Mouse (Mus musculus) ES-E14 (cell line): ENCODE results near the gene Ccdc88c. TPM values are rescaled to one million over a fixed set of nuclear protein-coding genes. Genes with fewer than 3 reads are reported as not detected.

Source experiments
- DNase-seq: peaks from one replicate; pipeline ENCODE4 v3.0.0-alpha.2; 2013; ENCODE audit warnings: low read depth, low spot score
- H3K27ac ChIP-seq: 2 replicates; pipeline ENCODE4 v1.5.1; 2012; ENCODE audit warnings: low read depth, mild to moderate bottlenecking, low read length, moderate library complexity, mixed read lengths; ENCODE audit not compliant: poor library complexity, insufficient read depth, severe bottlenecking
- H3K36me3 ChIP-seq: 2 replicates; pipeline ENCODE4 v1.6.1; 2012; ENCODE audit warnings: mild to moderate bottlenecking, low read length, moderate library complexity, mixed read lengths; ENCODE audit not compliant: control insufficient read depth, poor library complexity, insufficient read depth, severe bottlenecking
- H3K4me1 ChIP-seq, 2 experiments: fragments of 150-350 bp in 1 of 2; sonication (generic) in 1 of 2; 2 replicates each; pipeline ENCODE4 v1.6.1; 2012; ENCODE audit warnings: low read length in 2 of 2, mild to moderate bottlenecking in 1 of 2, mixed read lengths in 1 of 2; ENCODE audit not compliant: control insufficient read depth in 2 of 2, insufficient read depth in 2 of 2, poor library complexity in 1 of 2
- H3K4me3 ChIP-seq, 2 experiments: fragments of 150-350 bp in 1 of 2; sonication (generic) in 1 of 2; 2 replicates each; pipeline ENCODE4 v1.5.1; 2012; ENCODE audit warnings: low read length in 2 of 2, low read depth in 1 of 2, mild to moderate bottlenecking in 1 of 2, mixed read lengths in 1 of 2; ENCODE audit not compliant: insufficient read depth in 1 of 2, poor library complexity in 1 of 2, severe bottlenecking in 1 of 2
- H3K9ac ChIP-seq: 2 replicates; pipeline ENCODE4 v1.6.1; 2012; ENCODE audit warnings: low read depth, mild to moderate bottlenecking, low read length, mixed read lengths; ENCODE audit not compliant: poor library complexity, insufficient read depth, severe bottlenecking
- H3K9me3 ChIP-seq: fragments of 150-350 bp; sonication (generic); 2 replicates; pipeline ENCODE4 v1.6.1; 2012; ENCODE audit warnings: low read depth, mild to moderate bottlenecking, low read length; ENCODE audit not compliant: control insufficient read depth, insufficient read depth
- CHD2 ChIP-seq: IDR thresholded peaks from 2 replicates; pipeline ENCODE4 v1.6.1; 2014; ENCODE audit warnings: mild to moderate bottlenecking, low read depth, low read length, inconsistent platforms
- HCFC1 ChIP-seq: IDR thresholded peaks from 2 replicates; pipeline ENCODE4 v1.6.1; 2012; ENCODE audit warnings: low read length, inconsistent platforms, borderline replicate concordance; ENCODE audit not compliant: insufficient read depth
- MAFK ChIP-seq: IDR thresholded peaks from 2 replicates; pipeline ENCODE4 v1.6.1; 2014; ENCODE audit warnings: mild to moderate bottlenecking, low read depth, low read length, inconsistent platforms; ENCODE audit not compliant: insufficient read depth
- ZC3H11A ChIP-seq: IDR thresholded peaks from 2 replicates; pipeline ENCODE4 v1.6.1; 2012; ENCODE audit warnings: low read depth, mild to moderate bottlenecking, inconsistent platforms, low read length, borderline replicate concordance
- ZNF384 ChIP-seq: IDR thresholded peaks from 2 replicates; pipeline ENCODE4 v1.6.1; 2012; ENCODE audit warnings: low read depth, low read length, inconsistent platforms
- in situ Hi-C, 2 experiments: fragments of 600-800 bp; cut with MboI; formaldehyde crosslinking; loops; one replicate each; pipeline ENCODE4 v1.15.1; 2025; ENCODE audit warnings: low sequenced_read_pairs in 2 of 2, inconsistent platforms in 1 of 2; ENCODE audit not compliant: unreplicated experiment in 2 of 2
- total RNA-seq: library from RNA; depleted of rRNA; stranded (reverse); fragments of 300-350 nt; gene quantifications from 2 replicates; pipeline ENCODE4 v1.2.3, GENCODE M21; 2012

The Ccdc88c gene
- total RNA-seq, 1 experiment: 35.7 TPM

DNA sequence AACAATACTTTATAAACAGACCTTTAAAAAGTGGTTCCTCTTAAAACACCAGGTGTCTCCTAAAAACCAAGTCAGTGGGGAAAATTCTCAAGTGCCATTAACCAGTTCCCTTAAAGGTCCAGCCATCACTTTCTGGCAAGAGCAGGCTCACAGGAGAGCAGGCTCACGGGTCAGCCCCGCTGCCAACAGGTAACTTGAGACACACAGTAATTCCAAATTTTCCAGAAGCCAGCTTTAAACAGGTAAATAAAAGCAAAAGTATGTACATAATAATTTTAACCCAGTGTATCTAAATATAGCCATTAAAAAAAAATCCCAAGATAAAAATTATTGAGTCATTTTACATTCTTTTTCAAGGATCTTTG lies 43.1 kb downstream of the Ccdc88c start:
- H3K9me3 ChIP-seq: no peaks in the 10 kb centered on the region
- no peak for TF ChIP-seq ZNF384
- TF ChIP-seq ZC3H11A: no peak
- TF ChIP-seq MAFK: no peak
- no peak for TF ChIP-seq CHD2
- TF ChIP-seq HCFC1: no peak
- H3K36me3 ChIP-seq: peaks cover 10% of the 10 kb centered on the region; the same call in 1 of the 2 replicates
- no peaks in the 10 kb centered on the region for H3K4me1 ChIP-seq
- H3K27ac ChIP-seq: no peak overlapping the region
- no peak for DNase-seq
- H3K4me3 ChIP-seq: no peak overlapping the region
- in situ Hi-C loops: no loop called here
- no peak overlapping the region for H3K9ac ChIP-seq

- in situ Hi-C loops: no loop called here
- no peak overlapping the region for H3K9ac ChIP-seq
- peaks cover 11% of the 10 kb centered on the region; the same call in 1 of the 2 replicates for H3K36me3 ChIP-seq
- no peaks in the 10 kb centered on the region for H3K4me1 ChIP-seq
- H3K9me3 ChIP-seq: no peaks in the 10 kb centered on the region
- no peak for DNase-seq
- H3K27ac ChIP-seq: no peak overlapping the region
- TF ChIP-seq MAFK (no peak), ZC3H11A (no peak), ZNF384 (no peak), CHD2 (no peak), HCFC1 (no peak)
- no peak overlapping the region for H3K4me3 ChIP-seq
Measured at GRCm38 (mm10) chr12:100985050-100985792, 43.6 kb downstream of the Ccdc88c start.

- Histone ChIP-seq H3K27ac (no peak overlapping the region), H3K36me3 (peaks cover 11% of the 10 kb centered on the region; the same call in 1 of the 2 replicates), H3K4me1 (no peaks in the 10 kb centered on the region), H3K9ac (no peak overlapping the region), H3K9me3 (no peaks in the 10 kb centered on the region), H3K4me3 (no peak overlapping the region)
- TF ChIP-seq ZC3H11A (no peak), HCFC1 (no peak), CHD2 (no peak), ZNF384 (no peak), MAFK (no peak)
- in situ Hi-C loops: no loop called here
- no peak for DNase-seq
Measured at GRCm38 (mm10) chr12:100983565-100983964, 45.3 kb downstream of the Ccdc88c start.

DNA sequence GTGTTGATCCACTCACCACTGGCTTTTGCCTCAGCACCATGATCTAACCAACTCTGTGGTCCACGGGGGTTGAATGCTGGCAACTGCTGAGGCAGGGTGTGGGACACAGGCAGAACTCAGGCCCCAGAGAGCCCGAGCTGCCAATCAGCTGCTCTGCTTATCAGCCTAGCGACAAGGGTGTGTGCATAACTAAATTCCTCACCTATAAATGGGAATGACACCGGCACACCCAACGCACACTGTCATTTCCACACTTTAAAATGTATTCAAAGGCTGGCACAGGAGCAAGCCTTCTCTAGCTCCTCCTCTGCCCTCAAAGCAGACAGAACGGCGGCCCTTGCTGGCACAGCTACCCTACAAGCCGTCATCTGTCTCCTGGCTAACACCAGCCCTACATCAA lies 46.6 kb downstream of the Ccdc88c start:
- no peak overlapping the region for H3K4me3 ChIP-seq
- no peak overlapping the region for H3K27ac ChIP-seq
- TF ChIP-seq CHD2 (no peak), HCFC1 (no peak), ZNF384 (no peak), ZC3H11A (no peak), MAFK (no peak)
- in situ Hi-C loops: no loop called here
- no peaks in the 10 kb centered on the region for H3K9me3 ChIP-seq
- no peak overlapping the region for H3K9ac ChIP-seq
- no peak for DNase-seq
- H3K4me1 ChIP-seq: no peaks in the 10 kb centered on the region
- H3K36me3 ChIP-seq: peaks cover 11% of the 10 kb centered on the region; the same call in 1 of the 2 replicates

GRCm38 (mm10) chr12:100980551-100981008 lies 48.3 kb downstream of the Ccdc88c start:
- H3K9ac ChIP-seq: no peak overlapping the region
- TF ChIP-seq MAFK (no peak), CHD2 (no peak), HCFC1 (no peak), ZC3H11A (no peak), ZNF384 (no peak)
- H3K4me3 ChIP-seq: no peak overlapping the region
- no peak for DNase-seq
- no peak overlapping the region for H3K27ac ChIP-seq
- no peaks in the 10 kb centered on the region for H3K9me3 ChIP-seq
- no peaks in the 10 kb centered on the region for H3K4me1 ChIP-seq
- in situ Hi-C loops: no loop called here
- peaks cover 11% of the 10 kb centered on the region; the same call in 1 of the 2 replicates for H3K36me3 ChIP-seq
